In genomic region chr14:22627105-22627829, GRCm38 (mm10) we compare ENCODE assay signal across 12 mouse cellular contexts.
DNase-seq lines count a peak whose midpoint lies in the region; ATAC-seq lines count a peak whose summit lies in the region.
"Had no signal": no experiment of that assay in that cellular context is flagged by ENCODE, and none has a peak within 500 bp of the region (broad histone marks: within the 10 kb centered on the region; RNA-seq: fewer than 3 reads in every experiment).

No protein-coding gene starts in this region.

- H3K36me3 ChIP-seq in kidney, embryonic 16.5 days (ENCODE audit: insufficient read depth, low read length): no peaks in the 10 kb centered on the region
- H3K36me3 ChIP-seq in forebrain, embryonic 16.5 days (ENCODE audit: control insufficient read depth, insufficient read depth): no peaks in the 10 kb centered on the region
- H3K36me3 ChIP-seq: embryonic facial prominence, embryonic 10.5 days; heart, embryonic 10.5 days had no signal

- no peaks in the 10 kb centered on the region for H3K27me3 ChIP-seq in kidney, embryonic 16.5 days (ENCODE audit: insufficient read depth, low read length)
- H3K27me3 ChIP-seq in forebrain, embryonic 16.5 days (replicated peaks; ENCODE audit: control insufficient read depth, insufficient read depth, low read length): no peaks in the 10 kb centered on the region

- peak; percentile 85 for ATAC-seq in kidney, embryonic 16.5 days (ENCODE audit: low FRiP score, low TSS enrichment)
- ATAC-seq in forebrain, embryonic 16.5 days: no peak

- H3K9me3 ChIP-seq in kidney, embryonic 16.5 days (ENCODE audit: low read length): no peaks in the 10 kb centered on the region
- no peaks in the 10 kb centered on the region for H3K9me3 ChIP-seq in forebrain, embryonic 16.5 days (ENCODE audit: control insufficient read depth, low read length)
- H3K9me3 ChIP-seq: embryonic facial prominence, embryonic 10.5 days; heart, embryonic 10.5 days had no signal

- H3K4me2 ChIP-seq in kidney, embryonic 16.5 days (replicated peaks; ENCODE audit: low read depth, low read length): no peak overlapping the region
- no peak overlapping the region for H3K4me2 ChIP-seq in forebrain, embryonic 16.5 days (ENCODE audit: low read length)

- H3K4me3 ChIP-seq in kidney, embryonic 16.5 days (ENCODE audit: low read length): no peak overlapping the region
- H3K4me3 ChIP-seq in forebrain, embryonic 16.5 days (replicated peaks; ENCODE audit: low read length): no peak overlapping the region
- H3K4me3 ChIP-seq: embryonic facial prominence, embryonic 10.5 days; heart, embryonic 10.5 days had no signal

- 27% methylated on average over 8 of the region's 8 CpGs for WGBS in kidney, embryonic 16.5 days
- 84% methylated on average over 8 of the region's 8 CpGs for WGBS in forebrain, embryonic 16.5 days

- peak; percentile 16 for DNase-seq in adrenal gland, postnatal 14 days
- DNase-seq in adrenal gland, postnatal 4 days (ENCODE audit: low spot score in 2 of 2): no peak
- peak; percentile 18 to 34 for DNase-seq in urinary bladder, postnatal 36 days (ENCODE audit: low spot score in 2 of 2)
- no peak for DNase-seq in urinary bladder, adult 2 months (ENCODE audit: low spot score)
- no peak for DNase-seq in thymus, postnatal 10 days (ENCODE audit: low spot score in 2 of 2)
- no peak for DNase-seq in c-Kit-positive CD71-positive TER-119-positive erythroid progenitor cells, embryonic 14.5 days (ENCODE audit: low spot score)
- DNase-seq: lung, postnatal 36 days; thymus, postnatal 4 days had no signal

- H3K4me1 ChIP-seq in kidney, embryonic 16.5 days (ENCODE audit: insufficient read depth, low read length): peaks cover 13% of the 10 kb centered on the region
- H3K4me1 ChIP-seq in forebrain, embryonic 16.5 days (replicated peaks; ENCODE audit: control insufficient read depth, insufficient read depth, low read length): no peaks in the 10 kb centered on the region
- H3K4me1 ChIP-seq: embryonic facial prominence, embryonic 10.5 days; heart, embryonic 10.5 days had no signal

- peak overlapping the region; percentile 64 for H3K27ac ChIP-seq in kidney, embryonic 16.5 days (ENCODE audit: low read length)
- H3K27ac ChIP-seq in forebrain, embryonic 16.5 days (ENCODE audit: low read length): no peak overlapping the region
- H3K27ac ChIP-seq: embryonic facial prominence, embryonic 10.5 days; heart, embryonic 10.5 days had no signal

- H3K9ac ChIP-seq in kidney, embryonic 16.5 days (replicated peaks; ENCODE audit: low read length): no peak overlapping the region
- no peak overlapping the region for H3K9ac ChIP-seq in forebrain, embryonic 16.5 days (replicated peaks; ENCODE audit: low read depth, low read length)

Comparison
In these comparisons a context has a peak if more than half of its experiments do, and no peak if none do; other contexts are left out.
1. DNase-seq: peak in adrenal gland, postnatal 14 days (single experiment) and urinary bladder, postnatal 36 days (2 of 2); none in adrenal gland, postnatal 4 days (0 of 2), urinary bladder, adult 2 months (single experiment), thymus, postnatal 10 days (0 of 2) and c-Kit-positive CD71-positive TER-119-positive erythroid progenitor cells, embryonic 14.5 days (single experiment).